Mouse (Mus musculus): ENCODE measurements around the gene Gm49322.
A peak's percentile ranks its signal among the peaks of the same experiment; 100 is the strongest.
"Not testable (repeated sequence)": the region's sequence is repeated elsewhere in the genome, so short reads cannot be mapped to it uniquely, and the experiment has no call there.

Gene Gm49322

GRCm38 (mm10) chr10:80611024-80611423 is 5.2 kb downstream of the Gm49322 start:
- DNase-seq (ENCODE audit: low read depth in 2 of 2, low spot score in 2 of 2), result peak; percentile 57 to 71

GRCm38 (mm10) chr10:80611905-80612304 is 6.1 kb downstream of the Gm49322 start:
- no peak for DNase-seq (ENCODE audit: low read depth in 2 of 2, low spot score in 2 of 2)

GRCm38 (mm10) chr10:80613821-80614220 is 8.0 kb downstream of the Gm49322 start:
- DNase-seq (ENCODE audit: low read depth in 2 of 2, low spot score in 2 of 2), result no peak

- DNase-seq (ENCODE audit: low read depth in 2 of 2, low spot score in 2 of 2), result no peak
These were observed 8.5 kb downstream of the Gm49322 start for GRCm38 (mm10) chr10:80614351-80614750.

GRCm38 (mm10) chr10:80618181-80618580 is 12.4 kb downstream of the Gm49322 start:
- DNase-seq (ENCODE audit: low read depth in 2 of 2, low spot score in 2 of 2), result peak; percentile 65 to 69

GRCm38 (mm10) chr10:80619465-80620244 is 13.8 kb downstream of the Gm49322 start:
- DNase-seq (ENCODE audit: low read depth in 2 of 2, low spot score in 2 of 2), result no peak

- no peak for DNase-seq (ENCODE audit: low read depth in 2 of 2, low spot score in 2 of 2)
These were observed 14.5 kb downstream of the Gm49322 start for GRCm38 (mm10) chr10:80620365-80620764.

- no peak for DNase-seq (ENCODE audit: low read depth in 2 of 2, low spot score in 2 of 2)
These were observed 15.2 kb downstream of the Gm49322 start for GRCm38 (mm10) chr10:80620796-80621689.

GRCm38 (mm10) chr10:80621690-80621939 is 15.8 kb downstream of the Gm49322 start:
- DNase-seq (ENCODE audit: low read depth in 2 of 2, low spot score in 2 of 2), result no peak

GRCm38 (mm10) chr10:80621940-80622660 is 16.3 kb downstream of the Gm49322 start:
- peak; percentile 99 for DNase-seq (ENCODE audit: low read depth in 2 of 2, low spot score in 2 of 2)

- DNase-seq (ENCODE audit: low read depth in 2 of 2, low spot score in 2 of 2), result peak in 1 of 2 experiments; percentile 69
These were observed 17.0 kb downstream of the Gm49322 start, which contains the start of gene Csnk1g2 for GRCm38 (mm10) chr10:80622661-80623456. Csnk1g2 (plus strand) TSS chr10:80622838.

- DNase-seq (ENCODE audit: low read depth in 2 of 2, low spot score in 2 of 2), result peak; percentile 59 to 65
These were observed 17.8 kb downstream of the Gm49322 start for GRCm38 (mm10) chr10:80623457-80624191.

GRCm38 (mm10) chr10:80625764-80626163 is 19.9 kb downstream of the Gm49322 start:
- DNase-seq (ENCODE audit: low read depth in 2 of 2, low spot score in 2 of 2), result no peak

- DNase-seq (ENCODE audit: low read depth in 2 of 2, low spot score in 2 of 2), result no peak
These were observed 21.9 kb downstream of the Gm49322 start for GRCm38 (mm10) chr10:80627685-80628084.

GRCm38 (mm10) chr10:80628925-80629324 is 23.1 kb downstream of the Gm49322 start:
- DNase-seq (ENCODE audit: low read depth in 2 of 2, low spot score in 2 of 2), result peak; percentile 33 to 35

GRCm38 (mm10) chr10:80635345-80635744 is 29.5 kb downstream of the Gm49322 start:
- DNase-seq (ENCODE audit: low read depth in 2 of 2, low spot score in 2 of 2), result no peak

GRCm38 (mm10) chr10:80646936-80647335 is 41.1 kb downstream of the Gm49322 start:
- DNase-seq (ENCODE audit: low read depth in 2 of 2, low spot score in 2 of 2), result no peak

GRCm38 (mm10) chr10:80649910-80650309 is 44.1 kb downstream of the Gm49322 start:
- DNase-seq (ENCODE audit: low read depth in 2 of 2, low spot score in 2 of 2), result not testable (repeated sequence)

- DNase-seq (ENCODE audit: low read depth in 2 of 2, low spot score in 2 of 2), result no peak
These were observed 44.6 kb downstream of the Gm49322 start for GRCm38 (mm10) chr10:80650392-80650791.

GRCm38 (mm10) chr10:80653156-80653720 is 47.4 kb downstream of the Gm49322 start:
- DNase-seq (ENCODE audit: low read depth in 2 of 2, low spot score in 2 of 2), result no peak
